Mouse (Mus musculus) bone marrow, adult 2 months (tissue): ENCODE data around the gene Fam126a.

ENCODE experiments used
- CTCF ChIP-seq: fragments of 200-500 bp; IDR thresholded peaks from 2 replicates; pipeline ENCODE4 v1.5.1; 2011; ENCODE audit warnings: low read length, control low read depth; ENCODE audit not compliant: control insufficient read depth, insufficient read depth
- POLR2A ChIP-seq: fragments of 200-500 bp; IDR thresholded peaks from 2 replicates; pipeline ENCODE4 v1.6.1; 2011; ENCODE audit warnings: low read depth, mild to moderate bottlenecking, control low read depth, low read length, borderline replicate concordance; ENCODE audit not compliant: control insufficient read depth

- TF ChIP-seq CTCF = no peak
- TF ChIP-seq POLR2A = no peak
These were observed 10.9 kb upstream of the Fam126a start for GRCm38 (mm10) chr5:24041341-24041852.
